Mouse (Mus musculus) gastrocnemius, adult 18-20 months (tissue): Measurements from ENCODE around the gene Zfp354a. TPM values are rescaled to one million over a fixed set of nuclear protein-coding genes. Genes with fewer than 3 reads are reported as not detected.

ENCODE experiments used
- total RNA-seq, 2 experiments: library from RNA; stranded (reverse); gene quantifications; 2 replicates each; pipeline ENCODE4 v1.2.3; 2021

The Zfp354a gene
- total RNA-seq, 2 experiments from 2014 or later: 2.8 to 3.2 TPM

Other genes with a start within 250 kb of the Zfp354a start
- gene Zfp354c, start 231.5 kb upstream of the Zfp354a start, total RNA-seq: 1 to 10 TPM; 3.6 to 4.6 TPM
- 1 to 10 TPM; 2.0 to 2.4 TPM for gene Zfp879, start 217.7 kb upstream of the Zfp354a start, total RNA-seq
- not detected for gene Grm6, start 208.6 kb upstream of the Zfp354a start, total RNA-seq
- gene Zfp454, start 171.6 kb upstream of the Zfp354a start, total RNA-seq: 1 to 10 TPM; 2.1 to 2.2 TPM
- 1 to 10 TPM; 5.0 to 5.2 TPM for gene Zfp2, start 143.1 kb upstream of the Zfp354a start, total RNA-seq
- 1 to 10 TPM; 1.9 to 2.4 TPM for gene Zfp354b, start 127.6 kb upstream of the Zfp354a start, total RNA-seq
- not detected for gene 4933414I15Rik, start 115.5 kb upstream of the Zfp354a start, total RNA-seq
- gene Prop1, start 105.5 kb upstream of the Zfp354a start, total RNA-seq: not detected
- not detected for gene Olfr1378, start 92.7 kb upstream of the Zfp354a start, total RNA-seq
- gene Olfr1377, start 77.3 kb upstream of the Zfp354a start, total RNA-seq: not detected
- gene Olfr51, start 55.7 kb upstream of the Zfp354a start, total RNA-seq: not detected
- not detected for gene Olfr54, start 45.0 kb upstream of the Zfp354a start, total RNA-seq
- not detected for gene Olfr1375, start 11.1 kb upstream of the Zfp354a start, total RNA-seq
- gene Gm12569, start 161.2 kb downstream of the Zfp354a start, total RNA-seq: not detected
- gene Clk4, start 202.5 kb downstream of the Zfp354a start, total RNA-seq: 10 to 100 TPM; 42.3 to 43.3 TPM
- not detected for gene BC049762, start 203.8 kb downstream of the Zfp354a start, total RNA-seq
- 1 to 10 TPM; 1.6 to 1.7 TPM for gene Col23a1, start 230.7 kb downstream of the Zfp354a start, total RNA-seq